Mouse (Mus musculus) liver, adult (tissue): Measurements from ENCODE around the gene Nxpe3.
A peak's percentile ranks its signal among the peaks of the same experiment; 100 is the strongest.

Experiments used
- GATA4 ChIP-seq: IDR thresholded peaks from 2 replicates; pipeline ENCODE4 v1.6.1; 2014; ENCODE audit warnings: mild to moderate bottlenecking, low read length; ENCODE audit not compliant: insufficient replicate concordance

Gene Nxpe3

DNA sequence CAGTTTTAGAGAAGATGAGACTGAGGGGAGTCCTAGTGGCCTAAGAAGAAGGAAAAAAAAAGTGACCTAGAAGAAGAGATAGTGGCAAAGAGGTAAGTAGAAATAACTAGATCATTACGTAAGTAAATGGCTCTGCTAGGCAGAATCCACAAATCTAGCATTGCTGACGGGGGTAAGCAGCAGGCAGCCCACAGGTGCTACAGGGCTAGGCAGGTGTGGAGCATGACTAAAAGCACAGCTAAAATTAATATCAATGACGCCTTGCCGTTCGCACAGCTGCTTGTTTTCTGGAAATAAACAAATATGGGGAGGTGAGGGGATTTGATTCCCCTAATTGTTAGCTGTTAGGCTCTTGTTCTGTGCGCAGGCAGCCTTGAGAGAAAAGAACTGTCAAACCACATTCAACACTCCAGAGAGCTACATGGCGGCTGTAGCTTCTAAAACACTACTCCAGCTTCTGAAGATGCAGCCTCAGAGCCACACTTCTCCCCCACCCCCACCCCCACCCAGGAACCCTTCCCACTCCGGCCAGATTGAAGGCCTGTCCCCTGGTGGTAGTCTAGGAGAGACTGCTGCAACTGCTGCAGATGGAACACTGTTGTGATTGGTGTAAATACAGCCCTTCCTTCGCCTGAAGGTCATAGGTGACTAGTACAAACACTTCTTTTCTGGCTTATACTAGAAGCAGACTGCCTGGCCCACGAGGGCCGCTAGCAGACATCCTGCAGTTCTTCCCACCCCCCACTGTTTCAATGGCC, 71.5 kb downstream of the Nxpe3 start:
- no peak for TF ChIP-seq GATA4

GRCm38 (mm10) chr16:55822741-55823397, 72.2 kb downstream of the Nxpe3 start:
- no peak for TF ChIP-seq GATA4

DNA sequence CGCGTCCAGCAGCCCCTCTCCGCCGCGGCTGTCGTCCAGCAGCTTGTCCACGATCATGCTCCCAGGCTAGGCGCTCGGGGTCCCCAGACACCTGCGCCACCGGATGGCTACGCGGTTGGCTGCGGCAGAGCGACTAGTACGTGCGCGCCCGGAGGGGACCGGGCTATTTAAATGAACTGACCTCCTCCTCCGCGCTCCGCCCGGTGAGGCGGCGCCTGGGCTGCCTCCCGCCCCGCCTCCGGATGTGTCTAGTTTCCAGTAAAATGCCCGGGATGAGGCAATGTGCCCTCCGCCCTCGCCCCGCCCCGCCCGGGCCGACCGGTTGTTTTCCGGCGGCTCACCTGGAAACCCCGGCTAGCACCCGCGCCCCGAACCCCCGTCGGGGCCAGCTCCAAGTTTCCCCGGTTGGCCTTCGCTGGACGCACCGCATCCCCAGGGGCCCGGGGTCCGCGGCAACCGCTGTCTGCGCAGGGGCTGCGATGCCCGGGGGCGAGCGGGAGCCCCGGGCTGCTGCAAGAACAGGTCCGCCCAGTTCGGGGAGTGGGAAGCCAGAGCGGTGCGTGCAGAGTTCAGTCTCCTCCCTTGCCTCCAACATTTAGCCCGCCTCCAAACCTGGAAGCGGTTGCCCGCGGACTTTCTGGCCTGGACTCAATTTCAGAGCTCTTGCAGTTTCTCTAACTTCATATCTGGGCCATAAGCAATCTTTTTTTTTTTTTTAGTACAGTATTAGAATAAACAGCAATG, 72.9 kb downstream of the Nxpe3 start:
- peak; percentile 50; the same call in 1 of the 2 replicates for TF ChIP-seq GATA4

DNA sequence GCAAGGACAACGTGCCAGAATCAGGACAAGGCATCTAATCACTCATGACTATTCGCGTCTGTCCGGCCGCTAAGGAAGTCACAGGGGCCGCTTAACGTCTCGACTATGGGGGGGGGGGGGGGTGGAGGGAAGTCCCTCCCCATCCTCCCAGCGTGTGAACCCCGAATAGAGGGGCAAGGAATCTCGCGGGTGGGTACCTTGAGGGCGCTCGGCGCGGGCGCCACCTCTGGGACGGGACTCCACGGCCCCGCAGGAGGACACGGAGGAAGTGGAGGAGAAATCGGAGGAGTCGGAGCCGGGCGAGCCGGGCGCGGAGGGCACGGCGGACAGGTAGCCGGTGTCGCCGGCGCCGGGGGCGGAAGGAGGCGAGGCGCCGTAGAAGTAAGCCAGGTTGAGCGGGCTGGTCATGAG, 73.5 kb downstream of the Nxpe3 start:
- no peak for TF ChIP-seq GATA4

GRCm38 (mm10) chr16:55820916-55821570, 74.0 kb downstream of the Nxpe3 start:
- TF ChIP-seq GATA4 = no peak

GRCm38 (mm10) chr16:55820161-55820915, 74.7 kb downstream of the Nxpe3 start:
- no peak for TF ChIP-seq GATA4

DNA sequence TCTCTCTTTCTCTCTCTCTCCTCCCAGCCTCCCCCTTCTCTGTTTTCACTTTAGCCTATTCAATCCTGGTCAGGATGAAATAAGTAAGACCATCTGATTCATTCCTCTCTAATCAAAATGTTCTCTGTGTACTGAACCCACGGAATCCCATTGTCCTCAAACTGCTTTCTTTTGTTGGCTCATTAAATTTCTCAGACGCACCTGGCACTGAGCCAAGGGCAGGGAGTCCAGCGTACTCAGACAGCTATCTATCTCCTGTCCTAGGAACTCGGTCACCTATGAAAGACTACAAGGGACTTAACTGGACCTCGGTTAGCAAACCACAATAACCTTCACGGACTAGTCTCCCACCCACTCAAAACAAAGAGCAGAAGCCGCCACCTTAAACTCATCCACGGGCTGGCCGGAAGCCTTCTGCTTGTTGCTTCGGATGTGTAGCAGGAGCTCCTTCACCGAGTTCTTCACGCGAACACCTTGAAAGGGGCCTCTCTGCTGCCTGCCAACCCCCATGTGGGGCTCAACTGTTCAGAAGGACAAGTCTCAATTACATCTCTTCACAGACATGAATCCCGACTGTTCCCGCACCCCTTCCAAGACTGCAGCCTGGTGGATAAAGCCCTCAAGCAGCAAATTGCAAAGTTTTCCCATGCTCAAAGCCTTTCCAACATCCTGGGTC, 75.8 kb downstream of the Nxpe3 start:
- TF ChIP-seq GATA4 = no peak; the same call in 1 of the 2 replicates

- no peak for TF ChIP-seq GATA4
Observed at GRCm38 (mm10) chr16:55817717-55818515, 77.2 kb downstream of the Nxpe3 start.

DNA sequence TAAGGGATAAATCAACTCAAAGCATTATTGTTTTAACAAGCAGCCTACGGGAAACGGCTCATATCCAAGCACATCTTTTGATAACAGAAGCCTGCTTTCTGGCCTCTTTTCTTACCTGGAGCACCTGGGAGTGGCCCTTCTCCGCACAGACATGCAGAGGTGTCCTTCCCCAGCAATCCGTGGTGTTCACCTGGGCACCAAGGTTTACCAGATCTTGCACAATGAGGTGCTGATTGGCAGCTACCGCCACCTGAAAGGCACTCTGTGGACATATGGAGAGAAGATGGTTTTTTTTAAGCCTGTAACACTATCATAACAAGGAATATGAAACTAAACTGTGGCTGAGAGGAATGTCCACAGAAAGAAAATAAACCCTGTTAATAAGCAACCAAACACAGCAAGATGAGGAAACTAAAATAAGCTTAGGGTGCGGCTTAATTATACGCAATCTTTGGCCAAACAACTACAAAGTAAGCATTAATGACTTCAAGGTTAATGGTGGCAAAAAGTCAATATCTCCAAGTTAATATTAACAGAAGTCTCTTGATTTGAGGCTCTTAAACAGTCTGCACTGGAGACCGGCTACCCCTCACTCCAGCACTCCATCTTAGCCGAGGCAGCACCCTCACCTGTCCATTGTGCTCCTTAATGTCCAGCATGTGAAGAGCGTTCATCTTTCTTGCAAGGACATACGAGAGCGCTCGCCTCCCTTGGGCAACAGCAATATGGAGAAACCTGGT, 78.7 kb downstream of the Nxpe3 start:
- TF ChIP-seq GATA4 = no peak

DNA sequence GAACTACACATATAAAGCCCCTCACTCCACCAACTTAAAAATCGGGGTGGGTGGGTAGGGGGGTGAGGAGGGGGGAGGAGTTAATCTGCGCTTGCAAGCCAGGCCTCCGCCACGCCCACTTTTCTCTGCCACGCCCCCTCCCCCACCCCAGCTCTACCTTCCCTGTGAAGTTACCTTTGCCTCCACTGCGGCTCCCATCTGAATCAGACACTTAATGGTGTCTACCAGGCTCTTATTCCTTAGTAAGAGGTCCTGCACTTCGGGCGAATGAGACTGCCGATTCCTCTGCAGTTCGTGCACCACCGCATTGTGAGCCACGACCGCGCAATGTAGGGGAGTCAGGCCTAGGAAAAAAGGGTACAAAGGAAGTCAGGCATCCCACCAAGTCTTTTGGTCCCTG, 79.6 kb downstream of the Nxpe3 start:
- TF ChIP-seq GATA4 = no peak

DNA sequence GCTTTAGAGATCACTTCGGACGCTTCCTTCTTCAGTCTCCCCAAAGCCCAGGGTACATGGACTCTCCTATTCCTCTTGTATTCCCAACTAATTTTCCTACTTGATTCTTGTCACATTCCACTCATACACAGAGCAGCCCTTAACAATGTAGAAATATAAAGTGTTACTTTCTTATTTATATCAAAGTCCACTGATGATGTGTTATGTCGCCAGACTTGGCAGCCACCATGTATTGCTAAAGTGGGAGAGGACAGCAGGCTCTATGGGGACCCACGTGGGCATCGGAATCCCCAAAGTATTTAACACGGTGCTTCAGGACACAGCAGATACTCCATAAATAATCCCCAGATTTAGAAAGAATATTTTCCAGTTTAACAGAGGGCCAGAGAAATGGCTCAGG, 80.4 kb downstream of the Nxpe3 start:
- TF ChIP-seq GATA4 = no peak

- TF ChIP-seq GATA4 = no peak
Observed at GRCm38 (mm10) chr16:55813916-55814315, 81.2 kb downstream of the Nxpe3 start.

- TF ChIP-seq GATA4 = no peak
Observed at GRCm38 (mm10) chr16:55811792-55812191, 83.3 kb downstream of the Nxpe3 start.
